8 mouse cellular contexts compared by ENCODE assay signal in the genomic region with DNA sequence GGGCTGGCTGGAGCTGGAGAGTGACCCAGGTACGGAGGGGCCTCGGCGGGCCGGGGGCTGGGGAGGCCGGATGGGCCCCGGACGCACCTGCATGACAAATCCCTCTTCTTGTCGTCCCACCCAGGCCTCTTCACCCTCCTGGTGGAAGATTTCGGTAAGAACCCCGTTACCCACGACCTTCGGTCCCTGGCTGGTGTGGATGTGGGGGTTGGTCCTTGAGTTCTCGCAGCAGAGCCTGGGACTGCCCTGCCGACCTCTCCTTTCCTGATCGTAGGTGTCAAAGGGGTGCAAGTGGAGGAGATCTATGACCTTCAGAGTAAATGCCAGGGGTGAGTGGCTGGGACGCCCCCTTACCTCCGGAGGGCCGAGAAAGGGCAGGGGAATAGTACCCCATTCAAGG. TPM values are rescaled to one million over a fixed set of nuclear protein-coding genes. Genes with fewer than 3 reads are reported as not detected.
A peak's percentile ranks its signal among the peaks of the same experiment; 100 is the strongest.
DNase-seq lines count a peak whose midpoint lies in the region; ATAC-seq and TF ChIP-seq lines count a peak whose summit lies in the region.

No protein-coding gene starts in this region.

- TF ChIP-seq POLR2A in CH12.LX (IDR thresholded peaks at IDR 0.05; ENCODE audit: low read depth, low read length), result no peak

- peak overlapping the region; percentile 95 for H3K4me3 ChIP-seq in heart, embryonic 10.5 days
- peak overlapping the region; percentile 88 to 100 (median 99) for H3K4me3 ChIP-seq in CH12.LX (replicated peaks in 1 of 3; ENCODE audit: low read depth in 2 of 3, low read length in 2 of 3, poor library complexity in 1 of 3)
- peak overlapping the region; percentile 62 for H3K4me3 ChIP-seq in forebrain, embryonic 13.5 days
- peak overlapping the region; percentile 98 for H3K4me3 ChIP-seq in liver, embryonic 15.5 days (replicated peaks)

- TF ChIP-seq EP300 in CH12.LX (IDR thresholded peaks at IDR 0.05; ENCODE audit: low read length), result no peak

- no peak for DNase-seq in heart, embryonic 10.5 days (ENCODE audit: low spot score)
- no peak for DNase-seq in heart, adult 8-10 months (ENCODE audit: low spot score)
- DNase-seq in CH12.LX (ENCODE audit: extremely low read depth) (peak; percentile 15), MN1 (ENCODE audit: low spot score) (no peak)
- DNase-seq in adrenal gland, adult 8-10 months, result no peak
- DNase-seq in layer of hippocampus, adult 9-11 months, result no peak

- no peak for ATAC-seq in forebrain, embryonic 13.5 days
- ATAC-seq in liver, embryonic 15.5 days (ENCODE audit: insufficient read depth), result peak; percentile 10

- no peak for TF ChIP-seq RAD21 in CH12.LX (IDR thresholded peaks at IDR 0.05; ENCODE audit: low read depth, low read length)

- peaks cover 15% of the 10 kb centered on the region for H3K4me1 ChIP-seq in heart, embryonic 10.5 days
- H3K4me1 ChIP-seq in CH12.LX (ENCODE audit: control insufficient read depth in 1 of 2, insufficient read depth in 2 of 2), result peaks cover 3 to 23% of the 10 kb centered on the region in 2 experiments
- peaks cover 19% of the 10 kb centered on the region for H3K4me1 ChIP-seq in forebrain, embryonic 13.5 days
- H3K4me1 ChIP-seq in liver, embryonic 15.5 days (replicated peaks), result peaks cover 23% of the 10 kb centered on the region

- WGBS in heart, embryonic 10.5 days, result 0% methylated on average over 18 of the region's 18 CpGs
- WGBS in forebrain, embryonic 13.5 days, result 3% methylated on average over 18 of the region's 18 CpGs
- WGBS in liver, embryonic 15.5 days (ENCODE audit: insufficient replicate concordance), result under 1% methylated on average over 18 of the region's 18 CpGs

- peaks cover 17% of the 10 kb centered on the region for H3K79me2 ChIP-seq in CH12.LX (replicated peaks; ENCODE audit: control insufficient read depth, extremely low read depth, insufficient read depth, poor library complexity, severe bottlenecking)

- H3K9ac ChIP-seq in CH12.LX (ENCODE audit: insufficient read depth, low read depth), result peak overlapping the region; percentile 91
- H3K9ac ChIP-seq in forebrain, embryonic 13.5 days, result peak overlapping the region; percentile 96
- H3K9ac ChIP-seq in liver, embryonic 15.5 days, result peak overlapping the region; percentile 96

- dilution Hi-C loops in CH12.LX (cut with MboI; ENCODE audit: extremely low pct_ligation_motif_present, extremely low pct_unique_long_range_greater_than_20kb, low sequenced_read_pairs), result no loop called here

- H3K4me2 ChIP-seq in CH12.LX (ENCODE audit: insufficient read depth, low read depth, poor library complexity, severe bottlenecking), result peak overlapping the region; percentile 85; the same call in 1 of the 2 replicates
- H3K4me2 ChIP-seq in forebrain, embryonic 13.5 days, result peak overlapping the region; percentile 84
- peak overlapping the region; percentile 82 for H3K4me2 ChIP-seq in liver, embryonic 15.5 days

- in situ Hi-C loops in CH12.LX (cut with MboI; ENCODE audit: low pct_ligation_motif_present, low pct_unique_long_range_greater_than_20kb, low sequenced_read_pairs), result loop anchor here (5.0 kb wide), 1 partner anchor 34 kb away; a partner anchor contains a TSS

- no peak for TF ChIP-seq CTCF in CH12.LX (conservative IDR thresholded peaks at IDR 0.05 in 1 of 2, IDR thresholded peaks at IDR 0.05 in 1 of 2; ENCODE audit: low read depth in 2 of 2, low read length in 2 of 2)

- H3K27me3 ChIP-seq in heart, embryonic 10.5 days (ENCODE audit: insufficient read depth, poor library complexity, severe bottlenecking), result no peaks in the 10 kb centered on the region
- H3K27me3 ChIP-seq in CH12.LX (replicated peaks), result no peaks in the 10 kb centered on the region
- H3K27me3 ChIP-seq in forebrain, embryonic 13.5 days, result no peaks in the 10 kb centered on the region
- no peaks in the 10 kb centered on the region for H3K27me3 ChIP-seq in liver, embryonic 15.5 days

- peak overlapping the region; percentile 99 for H3K27ac ChIP-seq in heart, embryonic 10.5 days
- peak overlapping the region; percentile 17 for H3K27ac ChIP-seq in CH12.LX (ENCODE audit: insufficient read depth, low read depth)
- peak overlapping the region; percentile 40; the same call in 1 of the 2 replicates for H3K27ac ChIP-seq in forebrain, embryonic 13.5 days
- H3K27ac ChIP-seq in liver, embryonic 15.5 days (replicated peaks), result peak overlapping the region; percentile 79

- peaks cover 42% of the 10 kb centered on the region for H3K36me3 ChIP-seq in heart, embryonic 10.5 days
- H3K36me3 ChIP-seq in CH12.LX (replicated peaks in 1 of 2; ENCODE audit: control insufficient read depth in 1 of 2, insufficient read depth in 1 of 2, low read length in 1 of 2), result peaks cover 36 to 49% of the 10 kb centered on the region in 2 experiments
- H3K36me3 ChIP-seq in forebrain, embryonic 13.5 days (ENCODE audit: poor library complexity, severe bottlenecking), result peaks cover 42% of the 10 kb centered on the region
- peaks cover 40% of the 10 kb centered on the region for H3K36me3 ChIP-seq in liver, embryonic 15.5 days (replicated peaks)

- H3K9me3 ChIP-seq in heart, embryonic 10.5 days, result no peaks in the 10 kb centered on the region
- H3K9me3 ChIP-seq in CH12.LX (replicated peaks; ENCODE audit: low read length), result no peaks in the 10 kb centered on the region
- no peaks in the 10 kb centered on the region for H3K9me3 ChIP-seq in forebrain, embryonic 13.5 days (replicated peaks)
- H3K9me3 ChIP-seq in liver, embryonic 15.5 days (replicated peaks), result no peaks in the 10 kb centered on the region

TF ChIP-seq in CH12.LX, 34 proteins besides CTCF, POLR2A, EP300 and RAD21 (continues in another document):
- TF ChIP-seq RCOR1 (conservative IDR thresholded peaks at IDR 0.05; ENCODE audit: low read depth, low read length) (no peak), ELF1 (IDR thresholded peaks at IDR 0.05; ENCODE audit: low read depth, low read length) (no peak), ZKSCAN1 (IDR thresholded peaks at IDR 0.05; ENCODE audit: borderline replicate concordance, low read depth, low read length) (no peak), SMC3 (IDR thresholded peaks at IDR 0.05; ENCODE audit: low read depth, low read length) (no peak), MAX (IDR thresholded peaks at IDR 0.05; ENCODE audit: low read length) (no peak), IRF4 (IDR thresholded peaks at IDR 0.05; ENCODE audit: low read depth, low read length) (no peak), SIN3A (IDR thresholded peaks at IDR 0.05; ENCODE audit: low read length) (no peak), ZMIZ1 (IDR thresholded peaks at IDR 0.05; ENCODE audit: low read depth, low read length) (no peak), ETS1 (conservative IDR thresholded peaks at IDR 0.05; ENCODE audit: low read depth, low read length) (no peak), USF1 (IDR thresholded peaks at IDR 0.05; ENCODE audit: low read depth, low read length) (no peak)

RNA-seq across cellular contexts. Expression of a gene that starts 0.4 kb away (rescaled TPM):
- polyA plus RNA-seq in heart, embryonic 10.5 days (2016; fragmentation: Nextera tagmentation; extraction: Ambion mirVana), result 76.2 and 80.7 TPM in 2 replicates
- 10 to 100 TPM; 42.1 to 46.9 (median 43.1) TPM for total RNA-seq in heart, adult 8-10 months (2022)
- 56.6 and 58.0 TPM in 2 replicates for total RNA-seq in CH12.LX (2012; rRNA removed)
- total RNA-seq in CH12.LX (2014; rRNA removed), result 61.8 and 62.0 TPM in 2 replicates
- polyA plus RNA-seq in CH12.LX (2012; ENCODE audit: insufficient read length, low read depth), result 87.7 and 100 TPM in 2 replicates
- 128 and 139 TPM in 2 replicates for polyA plus RNA-seq in forebrain, embryonic 13.5 days (2015; fragmentation: Nextera tagmentation; extraction: Ambion mirVana)
- 35.8 and 37.6 TPM in 2 replicates for polyA plus RNA-seq in liver, embryonic 15.5 days (2015; fragmentation: Nextera tagmentation; extraction: Ambion mirVana)
- total RNA-seq in adrenal gland, adult 8-10 months (2022), result 10 to 100 TPM; 64.5 to 70.6 (median 68.0) TPM

RNA-seq across cellular contexts. Expression of a gene that starts 0.5 kb away (rescaled TPM):
- polyA plus RNA-seq in heart, embryonic 10.5 days (2016; fragmentation: Nextera tagmentation; extraction: Ambion mirVana), result 8.4 and 11.8 TPM in 2 replicates
- 1 to 10 TPM; 3.2 to 5.2 (median 4.2) TPM for total RNA-seq in heart, adult 8-10 months (2022)
- total RNA-seq in CH12.LX (2012; rRNA removed), result 11.1 and 13.9 TPM in 2 replicates
- total RNA-seq in CH12.LX (2014; rRNA removed), result 13.5 and 14.3 TPM in 2 replicates
- 10.0 and 12.5 TPM in 2 replicates for polyA plus RNA-seq in CH12.LX (2012; ENCODE audit: insufficient read length, low read depth)
- 13.2 and 14.7 TPM in 2 replicates for polyA plus RNA-seq in forebrain, embryonic 13.5 days (2015; fragmentation: Nextera tagmentation; extraction: Ambion mirVana)
- 5.6 and 6.3 TPM in 2 replicates for polyA plus RNA-seq in liver, embryonic 15.5 days (2015; fragmentation: Nextera tagmentation; extraction: Ambion mirVana)
- total RNA-seq in adrenal gland, adult 8-10 months (2022), result 1 to 10 TPM; 7.1 to 8.5 (median 8.2) TPM

RNA-seq across cellular contexts. Expression of a gene that starts 34.0 kb away (rescaled TPM):
- polyA plus RNA-seq in heart, embryonic 10.5 days (2016; fragmentation: Nextera tagmentation; extraction: Ambion mirVana), result 0.47 and 0.54 TPM in 2 replicates
- total RNA-seq in heart, adult 8-10 months (2022), result 10 to 100 TPM; 12.3 to 14.2 (median 13.2) TPM
- 1.0 and 1.1 TPM in 2 replicates for total RNA-seq in CH12.LX (2012; rRNA removed)
- total RNA-seq in CH12.LX (2014; rRNA removed), result 0.36 and 0.47 TPM in 2 replicates
- polyA plus RNA-seq in CH12.LX (2012; ENCODE audit: insufficient read length, low read depth), result 0.93 and 0.94 TPM in 2 replicates
- polyA plus RNA-seq in forebrain, embryonic 13.5 days (2015; fragmentation: Nextera tagmentation; extraction: Ambion mirVana), result 0.57 and 0.58 TPM in 2 replicates
- 0.03 and 0.08 TPM in 2 replicates for polyA plus RNA-seq in liver, embryonic 15.5 days (2015; fragmentation: Nextera tagmentation; extraction: Ambion mirVana)
- total RNA-seq in adrenal gland, adult 8-10 months (2022), result 10 to 100 TPM in 3 of 4 experiments, 1 to 10 TPM in 1; 8.8 to 12.4 (median 10.8) TPM

RNA-seq across cellular contexts. Expression of a gene that starts 34.9 kb away (rescaled TPM):
- polyA plus RNA-seq in heart, embryonic 10.5 days (2016; fragmentation: Nextera tagmentation; extraction: Ambion mirVana), result 457 and 500 TPM in 2 replicates
- 100 to 1,000 TPM; 129 to 142 (median 131) TPM for total RNA-seq in heart, adult 8-10 months (2022)
- total RNA-seq in CH12.LX (2012; rRNA removed) (76.1 and 85.2 TPM in 2 replicates), CH12.LX (2014; rRNA removed) (43.1 and 46.3 TPM in 2 replicates)
- polyA plus RNA-seq in CH12.LX (2012; ENCODE audit: insufficient read length, low read depth), result 149 and 180 TPM in 2 replicates
- 298 and 341 TPM in 2 replicates for polyA plus RNA-seq in forebrain, embryonic 13.5 days (2015; fragmentation: Nextera tagmentation; extraction: Ambion mirVana)
- 92.3 and 115 TPM in 2 replicates for polyA plus RNA-seq in liver, embryonic 15.5 days (2015; fragmentation: Nextera tagmentation; extraction: Ambion mirVana)
- 100 to 1,000 TPM; 331 to 526 (median 414) TPM for total RNA-seq in adrenal gland, adult 8-10 months (2022)

RNA-seq across cellular contexts. Expression of a gene that starts 43.5 kb away (rescaled TPM):
- 1,899 and 2,942 TPM in 2 replicates for polyA plus RNA-seq in heart, embryonic 10.5 days (2016; fragmentation: Nextera tagmentation; extraction: Ambion mirVana)
- total RNA-seq in heart, adult 8-10 months (2022), result 1,000 to 10,000 TPM; 5,856 to 6,611 (median 6,322) TPM
- total RNA-seq in CH12.LX (2012; rRNA removed) (0.25 and 0.29 TPM in 2 replicates), CH12.LX (2014; rRNA removed) (0.63 and 0.86 TPM in 2 replicates)
- polyA plus RNA-seq in CH12.LX (2012; ENCODE audit: insufficient read length, low read depth), result 0.66 and 1.0 TPM in 2 replicates
- 0.84 and 2.2 TPM in 2 replicates for polyA plus RNA-seq in forebrain, embryonic 13.5 days (2015; fragmentation: Nextera tagmentation; extraction: Ambion mirVana)
- polyA plus RNA-seq in liver, embryonic 15.5 days (2015; fragmentation: Nextera tagmentation; extraction: Ambion mirVana), result 66.4 and 66.7 TPM in 2 replicates
- total RNA-seq in adrenal gland, adult 8-10 months (2022), result 1 to 10 TPM; 1.1 to 3.3 (median 1.9) TPM

Comparison
In these comparisons a context has a peak if more than half of its experiments do, and no peak if none do; other contexts are left out.
1. H3K27ac ChIP-seq: peak in every context shown above with its lines; median percentile 99 in heart, embryonic 10.5 days; 79 in liver, embryonic 15.5 days; 40 in forebrain, embryonic 13.5 days; 17 in CH12.LX.